Mouse (Mus musculus) CH12.LX (cell line): ENCODE results near the gene Agpat3. TPM values are rescaled to one million over a fixed set of nuclear protein-coding genes. Genes with fewer than 3 reads are reported as not detected.

Experiments
- DNase-seq: peaks from one replicate; pipeline ENCODE4 v3.0.0-alpha.2; 2013; ENCODE audit errors: extremely low read depth
- H3K27ac ChIP-seq: 2 replicates; pipeline ENCODE4 v1.5.1; 2012; ENCODE audit warnings: low read depth, mild to moderate bottlenecking, control low read depth, moderate library complexity; ENCODE audit not compliant: insufficient read depth
- H3K27me3 ChIP-seq: replicated peaks from 2 replicates; pipeline ENCODE3; 2012; ENCODE audit warnings: inconsistent platforms
- H3K36me3 ChIP-seq, 2 experiments: replicated peaks in 1 of 2; 2 replicates each; pipeline versions ENCODE3 to v1.6.1; 2012; ENCODE audit warnings: inconsistent platforms in 1 of 2, low read length in 1 of 2, mild to moderate bottlenecking in 1 of 2, mixed read lengths in 1 of 2, moderate library complexity in 1 of 2; ENCODE audit not compliant: control insufficient read depth in 1 of 2, insufficient read depth in 1 of 2
- H3K4me1 ChIP-seq, 2 experiments: 2 replicates each; pipeline ENCODE4 v1.6.1; 2012; ENCODE audit warnings: inconsistent platforms in 1 of 2, moderate library complexity in 1 of 2; ENCODE audit not compliant: insufficient read depth in 2 of 2, control insufficient read depth in 1 of 2
- H3K4me2 ChIP-seq: 2 replicates; pipeline ENCODE4 v1.6.1; 2012; ENCODE audit warnings: low read depth, mild to moderate bottlenecking, control low read depth; ENCODE audit not compliant: poor library complexity, insufficient read depth, severe bottlenecking
- H3K4me3 ChIP-seq, 3 experiments: fragments of 150-350 bp in 1 of 3; sonication (generic) in 1 of 3; replicated peaks in 1 of 3; 2 replicates each; pipeline versions ENCODE3 to v1.5.1; 2011 to 2012; ENCODE audit warnings: low read depth in 2 of 3, low read length in 2 of 3, mild to moderate bottlenecking in 2 of 3, moderate library complexity in 2 of 3, control low read depth in 1 of 3, improper control_type of control experiment in 1 of 3, inconsistent platforms in 1 of 3, mixed read lengths in 1 of 3; ENCODE audit not compliant: poor library complexity in 1 of 3
- H3K79me2 ChIP-seq: replicated peaks from 2 replicates; pipeline ENCODE4 v1.6.1; 2012; ENCODE audit warnings: mild to moderate bottlenecking, moderate library complexity; ENCODE audit not compliant: control insufficient read depth, poor library complexity, insufficient read depth, severe bottlenecking; ENCODE audit errors: extremely low read depth
- H3K9ac ChIP-seq: 2 replicates; pipeline ENCODE4 v1.6.1; 2012; ENCODE audit warnings: low read depth, mild to moderate bottlenecking, control low read depth, moderate library complexity; ENCODE audit not compliant: insufficient read depth
- H3K9me3 ChIP-seq: replicated peaks from 2 replicates; pipeline ENCODE3; 2012; ENCODE audit warnings: low read length, inconsistent platforms, mixed read lengths
- CHD1 ChIP-seq: IDR thresholded peaks from 2 replicates; pipeline ENCODE4 v1.6.1; 2012; ENCODE audit warnings: low read depth, low read length, improper control_type of control experiment, inconsistent platforms
- CHD2 ChIP-seq: IDR thresholded peaks from 2 replicates; pipeline ENCODE4 v1.6.1; 2011; ENCODE audit warnings: low read length, improper control_type of control experiment
- CTCF ChIP-seq, 2 experiments: IDR thresholded peaks in 1 of 2; conservative IDR thresholded peaks in 1 of 2; 2 replicates each; pipeline ENCODE4 v1.5.1; 2011 to 2012; ENCODE audit warnings: low read depth in 2 of 2, low read length in 2 of 2, improper control_type of control experiment in 1 of 2, inconsistent platforms in 1 of 2, mild to moderate bottlenecking in 1 of 2, moderate library complexity in 1 of 2
- E2F4 ChIP-seq: IDR thresholded peaks from 2 replicates; pipeline ENCODE4 v1.6.1; 2011; ENCODE audit warnings: low read depth, low read length, improper control_type of control experiment; ENCODE audit not compliant: insufficient replicate concordance
- ELF1 ChIP-seq: IDR thresholded peaks from 2 replicates; pipeline ENCODE4 v1.6.1; 2014; ENCODE audit warnings: low read depth, mild to moderate bottlenecking, inconsistent platforms, low read length, improper control_type of control experiment
- ETS1 ChIP-seq: conservative IDR thresholded peaks from 2 replicates; pipeline ENCODE4 v1.6.1; 2012; ENCODE audit warnings: low read depth, mild to moderate bottlenecking, inconsistent platforms, low read length, improper control_type of control experiment, moderate library complexity
- GABPA ChIP-seq: IDR thresholded peaks from 2 replicates; pipeline ENCODE4 v1.6.1; 2012; ENCODE audit warnings: low read depth, low read length, improper control_type of control experiment, inconsistent platforms; ENCODE audit not compliant: insufficient replicate concordance
- HCFC1 ChIP-seq: IDR thresholded peaks from 2 replicates; pipeline ENCODE4 v1.6.1; 2012; ENCODE audit warnings: low read depth, mild to moderate bottlenecking, inconsistent platforms, low read length, improper control_type of control experiment
- IRF4 ChIP-seq: IDR thresholded peaks from 2 replicates; pipeline ENCODE4 v1.6.1; 2014; ENCODE audit warnings: low read depth, mild to moderate bottlenecking, inconsistent platforms, low read length, improper control_type of control experiment
- JUND ChIP-seq: conservative IDR thresholded peaks from 2 replicates; pipeline ENCODE4 v1.6.1; 2011; ENCODE audit warnings: low read depth, low read length, improper control_type of control experiment
- KAT2A ChIP-seq: IDR thresholded peaks from 2 replicates; pipeline ENCODE4 v1.6.1; 2012; ENCODE audit warnings: low read length, improper control_type of control experiment, inconsistent platforms; ENCODE audit not compliant: insufficient replicate concordance
- MAX ChIP-seq: IDR thresholded peaks from 2 replicates; pipeline ENCODE4 v1.6.1; 2011; ENCODE audit warnings: low read length, improper control_type of control experiment
- MAZ ChIP-seq: IDR thresholded peaks from 2 replicates; pipeline ENCODE4 v1.6.1; 2012; ENCODE audit warnings: low read depth, mild to moderate bottlenecking, inconsistent platforms, low read length, improper control_type of control experiment, moderate library complexity
- MEF2A ChIP-seq: IDR thresholded peaks from 2 replicates; pipeline ENCODE4 v1.6.1; 2014; ENCODE audit warnings: low read depth, mild to moderate bottlenecking, inconsistent platforms, low read length, improper control_type of control experiment, borderline replicate concordance
- MXI1 ChIP-seq: IDR thresholded peaks from 2 replicates; pipeline ENCODE4 v1.6.1; 2011; ENCODE audit warnings: mild to moderate bottlenecking, low read depth, low read length, improper control_type of control experiment
- MYC ChIP-seq: IDR thresholded peaks from 2 replicates; pipeline ENCODE4 v1.6.1; 2011; ENCODE audit warnings: low read depth, mild to moderate bottlenecking, improper control_type of control experiment, low read length
- NELFE ChIP-seq: IDR thresholded peaks from 2 replicates; pipeline ENCODE4 v1.6.1; 2011; ENCODE audit warnings: low read depth, low read length, improper control_type of control experiment
- NRF1 ChIP-seq: IDR thresholded peaks from 2 replicates; pipeline ENCODE4 v1.6.1; 2014; ENCODE audit warnings: low read depth, mild to moderate bottlenecking, inconsistent platforms, low read length, improper control_type of control experiment, moderate library complexity
- PAX5 ChIP-seq: IDR thresholded peaks from 2 replicates; pipeline ENCODE4 v1.6.1; 2012; ENCODE audit warnings: low read length, inconsistent platforms, mixed read lengths
- POLR2AphosphoS2 ChIP-seq: IDR thresholded peaks from 2 replicates; pipeline ENCODE4 v1.6.1; 2011; ENCODE audit warnings: low read depth, low read length, improper control_type of control experiment
- RCOR1 ChIP-seq: conservative IDR thresholded peaks from 2 replicates; pipeline ENCODE4 v1.6.1; 2012; ENCODE audit warnings: low read depth, mild to moderate bottlenecking, inconsistent platforms, low read length, improper control_type of control experiment
- SMC3 ChIP-seq: IDR thresholded peaks from 2 replicates; pipeline ENCODE4 v1.6.1; 2011; ENCODE audit warnings: low read depth, low read length, improper control_type of control experiment
- UBTF ChIP-seq: IDR thresholded peaks from 2 replicates; pipeline ENCODE4 v1.6.1; 2012; ENCODE audit warnings: low read depth, mild to moderate bottlenecking, inconsistent platforms, low read length, improper control_type of control experiment, moderate library complexity
- USF2 ChIP-seq: conservative IDR thresholded peaks from 2 replicates; pipeline ENCODE4 v1.6.1; 2011; ENCODE audit warnings: low read depth, low read length, improper control_type of control experiment
- ZC3H11A ChIP-seq: IDR thresholded peaks from 2 replicates; pipeline ENCODE4 v1.6.1; 2012; ENCODE audit warnings: low read depth, mild to moderate bottlenecking, inconsistent platforms, low read length, improper control_type of control experiment
- ZNF384 ChIP-seq: IDR thresholded peaks from 2 replicates; pipeline ENCODE4 v1.6.1; 2012; ENCODE audit warnings: low read depth, low read length, improper control_type of control experiment, inconsistent platforms
- dilution Hi-C: fragments of 300-500 bp; cut with MboI; formaldehyde crosslinking; loops from 2 replicates; pipeline ENCODE4 v1.14.3; 2020; ENCODE audit warnings: low sequenced_read_pairs; ENCODE audit not compliant: extremely low pct_unique_long_range_greater_than_20kb, extremely low pct_ligation_motif_present
- in situ Hi-C: fragments of 300-500 bp; cut with MboI; formaldehyde crosslinking; loops from 3 replicates; pipeline ENCODE4 v1.14.3; 2019; ENCODE audit warnings: low sequenced_read_pairs, low pct_ligation_motif_present, low pct_unique_long_range_greater_than_20kb, mixed read lengths
- polyA plus RNA-seq: library from polyadenylated mRNA; unstranded; fragments of >175 nt; gene quantifications from 2 replicates; pipeline ENCODE4 v1.2.1, GENCODE M21; 2012; ENCODE audit warnings: low read depth; ENCODE audit not compliant: insufficient read length
- total RNA-seq, 2 experiments: library from RNA; depleted of rRNA; stranded (reverse); fragments of 300-350 nt in 1 of 2; fragments of >200 nt in 1 of 2; gene quantifications; 2 replicates each; pipeline ENCODE4 v1.2.3; 2012 to 2014

Agpat3 gene
- total and polyA plus RNA-seq, 3 experiments: 36.7 to 67.2 (median 63.1) TPM

GRCm38 (mm10) chr10:78287465-78288132 is 64.7 kb downstream of the Agpat3 start:
- Histone ChIP-seq H3K36me3 (peaks cover 48 to 94% of the 10 kb centered on the region in 2 experiments), H3K79me2 (no peaks in the 10 kb centered on the region), H3K4me2 (no peak overlapping the region), H3K9me3 (no peaks in the 10 kb centered on the region), H3K27ac (no peak overlapping the region), H3K27me3 (no peaks in the 10 kb centered on the region), H3K4me1 (peaks cover 2 to 30% of the 10 kb centered on the region in 2 experiments; a peak in 3 of 4 replicates), H3K4me3 (no peak overlapping the region), H3K9ac (no peak overlapping the region)
- in situ Hi-C loops: loop anchor here (5.0 kb wide), 1 partner anchor 105 kb away; no protein-coding TSS in a partner anchor
- dilution Hi-C loops: no loop called here
- no peak for DNase-seq
- TF ChIP-seq CHD1 (no peak), USF2 (no peak), HCFC1 (no peak), MYC (no peak), MAZ (no peak), MAX (no peak), IRF4 (no peak), ELF1 (no peak), CHD2 (no peak), KAT2A (no peak), ZNF384 (no peak), JUND (no peak), RCOR1 (no peak), ETS1 (no peak), MEF2A (no peak), NRF1 (no peak)

- in situ Hi-C loops: loop anchor here (5.0 kb wide), 1 partner anchor 106 kb away; no protein-coding TSS in a partner anchor
- TF ChIP-seq ELF1 (no peak), MXI1 (no peak), PAX5 (no peak), POLR2AphosphoS2 (no peak), E2F4 (no peak), MYC (no peak), CHD2 (no peak), NELFE (no peak), ZC3H11A (no peak), HCFC1 (no peak), SMC3 (no peak), JUND (no peak), UBTF (no peak), MAZ (no peak), GABPA (no peak), CTCF (conservative IDR thresholded peaks at IDR 0.05 in 1 of 2, IDR thresholded peaks at IDR 0.05 in 1 of 2; ENCODE audit: low read depth in 2 of 2, low read length in 2 of 2) (no peak)
- no peaks in the 10 kb centered on the region for H3K27me3 ChIP-seq
- DNase-seq: no peak
- H3K27ac ChIP-seq: no peak overlapping the region
- no peak overlapping the region for H3K4me2 ChIP-seq
- no peaks in the 10 kb centered on the region for H3K9me3 ChIP-seq
- no peaks in the 10 kb centered on the region for H3K79me2 ChIP-seq
- dilution Hi-C loops: no loop called here
- no peak overlapping the region for H3K9ac ChIP-seq
- H3K4me3 ChIP-seq: no peak overlapping the region
- H3K36me3 ChIP-seq: peaks cover 58 to 94% of the 10 kb centered on the region in 2 experiments
- H3K4me1 ChIP-seq: peaks cover 0 to 20% of the 10 kb centered on the region in 2 experiments; a peak in 2 of 4 replicates
Observed at GRCm38 (mm10) chr10:78285959-78286358, 66.3 kb downstream of the Agpat3 start.
